Mouse (Mus musculus) gastrocnemius, adult 18-20 months (tissue): Measurements from ENCODE around the gene Gm12695. TPM values are rescaled to one million over a fixed set of nuclear protein-coding genes. Genes with fewer than 3 reads are reported as not detected.
A peak's percentile ranks its signal among the peaks of the same experiment; 100 is the strongest.

Experiments used
- DNase-seq: peaks from one replicate; pipeline ENCODE4 v3.0.0; 2021; ENCODE audit warnings: low spot score
- long read RNA-seq, 2 experiments: library from polyadenylated mRNA; stranded (forward); transcript quantifications; one replicate each; pipeline ENCODE4 v2.0.0; 2021
- total RNA-seq, 2 experiments: library from RNA; stranded (reverse); gene quantifications; 2 replicates each; pipeline ENCODE4 v1.2.3; 2021

Gene Gm12695
- total RNA-seq, result not detected
- long read RNA-seq, experiment 1, result 0 reads
- long read RNA-seq, experiment 2, result 0 reads

DNA sequence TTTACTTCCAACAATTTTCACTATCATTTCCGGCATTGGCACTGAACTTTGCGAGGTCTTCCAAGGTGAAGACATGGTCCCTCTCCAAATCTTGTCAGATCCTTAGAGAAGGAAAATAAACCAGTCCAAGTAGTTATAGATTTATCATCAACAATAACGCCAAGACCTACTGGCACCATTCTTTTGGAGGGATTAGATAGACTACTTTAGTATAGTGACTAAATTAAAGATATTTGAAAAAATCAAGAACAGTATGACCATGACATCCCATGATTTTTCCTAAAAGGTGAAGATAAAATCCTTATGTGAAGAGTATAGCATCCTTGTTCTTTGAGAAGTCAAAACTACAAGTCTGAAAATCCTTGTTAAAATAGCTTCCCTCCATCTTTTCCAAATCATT, at the start of gene Gm12695:
Gm12695 (minus strand) TSS at position 101 of the 400 bp plus-strand sequence.
- DNase-seq, result no peak

DNA sequence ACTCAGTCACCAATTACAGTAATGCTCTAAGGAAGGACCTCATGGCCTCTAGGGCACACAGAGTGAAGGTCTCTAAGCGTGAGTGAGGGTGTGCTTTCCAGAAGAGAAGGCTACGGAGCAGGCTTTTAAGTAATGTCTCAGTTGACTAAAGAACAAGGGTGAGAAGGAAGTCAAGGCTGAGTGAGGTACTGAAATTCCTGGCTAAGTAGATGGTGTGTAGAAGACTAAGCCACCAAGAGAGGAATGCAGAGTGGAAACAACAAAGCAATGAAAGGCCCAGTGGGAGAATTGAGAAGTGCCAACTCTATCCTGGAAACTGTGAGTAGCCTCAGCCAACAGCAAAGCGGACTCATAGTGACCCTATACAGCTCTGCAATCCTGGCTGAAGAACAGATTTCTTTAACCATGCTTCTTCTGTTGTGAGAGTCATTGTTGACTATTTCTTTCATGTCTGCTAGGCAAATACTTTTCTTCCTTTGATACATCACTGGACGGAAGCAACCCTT, 40.6 kb upstream of the Gm12695 start:
- no peak for DNase-seq

DNA sequence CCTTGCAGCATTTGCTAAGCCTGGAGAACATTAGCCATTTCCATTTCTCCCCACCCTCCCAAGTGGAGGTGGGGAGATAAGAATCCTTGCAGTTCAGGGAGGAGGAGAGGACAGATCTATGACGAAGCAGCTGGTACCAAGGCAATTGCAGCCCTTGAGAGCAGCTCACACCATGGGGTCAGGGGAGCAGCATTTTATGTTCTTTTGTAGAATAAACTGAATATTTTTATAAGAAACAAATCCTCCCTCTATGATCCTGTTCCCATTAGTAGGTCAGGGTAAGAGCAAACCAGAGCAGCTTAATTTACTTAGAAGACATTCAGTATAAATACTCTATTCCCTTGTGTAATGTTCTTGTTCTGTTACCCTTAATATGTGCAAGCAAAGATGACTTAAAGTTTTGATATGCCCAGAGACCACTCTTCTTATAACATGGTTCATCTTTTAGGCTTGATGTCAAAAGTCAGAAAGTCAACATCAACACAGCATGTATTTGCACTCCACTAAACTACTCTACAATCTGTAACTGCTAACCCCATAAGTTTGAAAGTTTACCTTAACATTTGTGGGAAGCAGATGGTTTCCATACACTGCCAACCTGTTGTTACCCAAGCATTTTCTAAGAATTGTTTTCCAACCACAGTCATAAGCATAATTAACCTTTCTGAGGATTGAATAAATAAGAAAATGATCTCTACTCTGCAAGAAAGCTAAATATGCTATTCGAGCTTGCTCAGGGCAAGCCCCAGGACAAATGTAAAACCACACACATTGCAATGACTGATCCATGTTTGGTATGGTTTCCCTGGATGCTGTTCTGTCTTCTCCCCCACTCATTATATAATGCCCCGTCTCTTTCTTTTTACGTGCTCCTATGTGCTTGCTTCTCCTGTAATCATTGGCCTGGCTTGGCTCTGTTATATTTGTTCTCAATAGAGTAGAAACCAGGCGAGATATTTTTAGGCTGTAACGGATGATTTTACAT, 22.1 kb upstream of the Gm12695 start:
- DNase-seq, result no peak

DNA sequence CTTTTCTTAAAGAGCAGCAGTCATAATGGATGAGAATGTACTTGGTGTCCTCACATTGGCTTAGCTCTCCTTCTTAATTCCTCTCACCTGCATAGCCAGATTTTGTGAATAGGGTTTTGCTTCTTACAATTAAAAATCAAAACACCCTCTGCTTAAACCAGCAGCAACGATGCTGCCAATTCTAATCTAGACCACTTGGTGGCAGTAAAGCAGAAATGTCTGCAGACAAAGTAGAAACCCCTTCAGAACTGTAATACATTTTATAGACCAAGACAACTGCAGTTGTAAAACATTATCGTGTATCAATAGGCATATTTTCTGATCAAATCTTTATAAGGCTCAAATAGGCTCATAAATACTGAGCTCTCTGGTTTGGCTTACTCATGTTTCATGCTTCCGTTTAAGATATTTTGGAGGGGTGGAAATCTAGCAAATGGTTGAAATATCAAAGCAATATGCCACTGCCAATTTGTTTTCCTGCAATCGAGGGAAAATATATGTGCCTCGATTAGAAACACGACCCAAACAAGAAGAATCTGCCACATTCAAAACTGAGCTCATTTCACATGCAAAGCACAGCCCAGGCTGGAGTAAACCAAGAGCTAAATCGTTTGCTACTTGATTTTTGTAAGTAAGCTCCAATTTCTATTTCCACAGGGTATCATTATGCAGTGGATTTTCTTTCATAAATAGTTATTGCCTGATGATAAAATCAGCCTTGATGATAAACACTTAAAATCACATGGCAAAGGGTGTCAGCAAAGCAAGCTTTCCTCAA, 14.6 kb upstream of the Gm12695 start:
- peak; percentile 26 for DNase-seq

DNA sequence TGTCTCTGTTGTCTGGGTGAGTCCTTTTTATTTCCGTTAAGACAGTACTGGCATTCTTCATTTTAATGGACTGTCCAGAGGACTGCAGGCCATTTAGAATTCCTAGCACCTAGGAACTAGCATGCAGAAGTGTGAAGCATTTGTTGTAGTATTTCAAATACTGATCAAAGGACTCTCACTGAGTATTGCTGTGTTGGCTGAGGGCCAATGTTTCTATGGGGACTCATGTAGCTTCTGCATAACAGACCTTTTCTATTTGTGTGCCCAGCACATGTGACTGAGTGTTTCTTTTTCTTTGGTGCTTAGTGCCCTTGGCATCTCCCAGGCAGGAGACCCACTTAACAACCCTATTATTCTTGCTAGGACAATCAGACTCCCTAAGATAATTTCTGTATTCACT, 12.6 kb upstream of the Gm12695 start:
- no peak for DNase-seq

DNA sequence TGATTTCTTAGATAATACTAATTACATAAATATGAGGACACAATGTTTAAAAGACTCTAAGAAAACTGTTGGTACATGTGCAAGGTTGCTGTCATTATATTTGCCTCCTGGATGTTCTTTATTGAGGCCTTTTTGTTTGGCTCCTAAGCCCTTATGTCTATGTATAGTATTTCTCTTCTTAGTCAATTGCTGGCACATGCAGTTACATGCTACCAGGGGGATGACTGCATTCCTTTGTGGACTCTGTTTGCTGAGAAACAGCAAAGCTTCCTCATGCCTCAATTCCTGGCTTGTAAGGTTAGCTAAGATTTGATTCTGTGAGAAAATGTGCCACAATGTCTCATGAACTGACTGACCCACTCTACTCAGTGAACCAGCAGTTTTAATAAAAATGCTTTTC, 6.3 kb upstream of the Gm12695 start:
- DNase-seq, result no peak

DNA sequence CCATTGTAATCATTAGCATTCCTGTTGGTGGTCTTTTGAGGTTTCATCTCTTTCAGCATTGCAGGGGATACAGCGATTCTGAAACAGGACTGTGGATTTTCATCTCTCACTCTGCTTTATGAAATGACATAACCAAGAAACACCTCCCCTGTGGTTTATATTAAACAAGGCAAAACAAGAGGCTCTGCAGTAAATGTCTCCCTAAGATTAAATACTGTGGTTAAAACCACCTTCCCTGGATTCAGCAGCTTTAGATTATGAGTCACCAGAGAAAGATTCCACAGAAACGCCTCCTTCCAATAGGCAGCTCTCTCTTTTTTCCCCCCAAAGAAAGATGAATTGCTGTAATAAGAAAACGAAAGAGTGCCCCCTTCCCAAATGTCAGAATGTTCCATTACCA, 4.9 kb upstream of the Gm12695 start:
- DNase-seq, result no peak

DNA sequence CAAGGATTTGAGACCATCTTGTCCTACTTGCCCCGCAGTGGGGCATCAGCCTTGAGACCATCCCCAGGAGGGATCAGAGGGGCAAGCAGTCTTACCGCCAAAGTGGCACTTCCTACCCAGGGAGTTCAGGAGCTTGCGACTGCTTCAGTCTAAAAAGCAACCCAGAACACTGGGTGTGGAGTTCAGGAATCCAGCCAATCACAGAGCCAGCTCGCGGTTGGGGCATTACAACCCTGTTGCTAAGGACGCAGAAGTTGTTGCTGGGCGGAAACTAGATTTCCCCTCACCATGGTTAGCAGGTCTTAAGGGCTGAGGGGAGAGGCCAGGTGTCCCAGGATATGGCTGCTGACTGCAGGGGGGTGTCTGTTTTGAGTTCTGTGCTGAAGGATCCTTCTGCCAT, 1.6 kb upstream of the Gm12695 start:
- no peak for DNase-seq

DNA sequence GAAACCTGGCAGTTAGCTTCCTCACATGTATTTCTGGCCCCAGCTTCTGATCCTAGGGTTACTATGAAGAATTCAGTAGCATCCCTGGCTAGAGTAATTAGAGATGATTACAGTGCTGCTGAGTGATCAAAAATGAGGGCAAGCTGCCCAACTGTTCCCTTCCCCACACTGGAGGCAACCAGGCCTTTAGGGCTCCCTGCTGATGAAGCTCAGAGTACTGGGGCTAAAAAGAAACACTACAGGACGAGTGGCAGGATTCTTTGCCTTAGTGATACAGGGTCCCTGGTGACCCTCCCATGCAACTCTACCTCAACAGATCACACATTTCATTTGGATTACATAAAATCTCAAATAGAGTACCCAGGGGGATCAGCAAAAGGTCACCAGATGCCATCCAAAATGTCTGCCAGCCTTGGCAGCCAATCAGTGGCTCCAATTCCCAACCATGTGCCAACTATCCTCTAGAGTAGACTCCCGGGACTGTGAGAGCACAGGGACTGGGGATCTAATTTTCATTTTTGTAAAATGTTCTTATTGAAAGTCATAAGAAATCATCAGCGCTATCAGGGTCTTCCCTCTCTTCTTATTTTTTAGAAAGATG, 11.9 kb downstream of the Gm12695 start:
- peak; percentile 76 for DNase-seq

DNA sequence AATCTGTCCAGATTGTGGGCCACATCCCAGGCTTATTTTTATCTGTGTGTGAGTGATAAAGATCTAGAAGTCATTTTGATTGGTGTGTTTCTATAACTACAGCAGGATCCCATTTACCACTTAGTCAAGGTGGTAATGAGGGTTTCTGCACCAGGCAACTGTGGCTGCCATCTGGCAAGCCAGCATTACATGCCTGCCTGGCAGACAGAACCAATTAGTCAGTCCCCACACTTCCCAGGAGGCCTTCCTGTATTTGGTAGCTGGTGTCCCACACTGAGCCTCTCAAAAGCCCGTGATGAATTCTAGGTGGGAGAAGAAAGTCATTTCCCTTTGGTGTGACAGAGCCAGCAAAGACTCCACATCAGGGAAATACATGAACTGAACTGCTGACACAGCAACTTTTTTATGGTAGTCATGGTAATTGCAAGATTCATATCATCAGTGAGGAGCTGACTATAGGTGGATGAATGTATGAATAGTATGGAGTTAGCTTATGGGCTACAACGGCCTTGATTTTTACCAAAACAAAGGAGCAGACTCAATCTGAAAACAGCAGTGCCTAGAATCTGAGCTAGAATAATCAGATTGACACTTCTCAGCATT, 18.5 kb downstream of the Gm12695 start:
- no peak for DNase-seq

DNA sequence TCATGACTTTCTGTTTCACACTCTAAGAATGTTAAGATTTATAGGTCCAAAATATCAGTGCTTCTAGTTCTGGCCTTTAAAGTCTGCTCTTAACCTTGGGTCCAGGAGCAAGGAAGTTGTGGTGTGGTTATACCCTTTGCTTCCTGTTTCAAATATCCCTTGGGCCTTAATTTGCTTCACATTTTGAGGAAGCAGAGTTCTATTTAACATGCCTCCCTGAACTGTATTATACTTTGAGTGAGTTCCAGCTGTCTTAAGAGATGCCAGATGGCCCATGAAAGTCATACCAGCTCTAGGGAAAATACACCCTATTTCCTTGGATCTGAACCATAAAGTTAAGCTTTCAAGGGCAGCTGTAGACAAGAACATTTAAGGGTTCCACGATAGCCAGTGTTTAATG, 33.0 kb downstream of the Gm12695 start:
- no peak for DNase-seq

DNA sequence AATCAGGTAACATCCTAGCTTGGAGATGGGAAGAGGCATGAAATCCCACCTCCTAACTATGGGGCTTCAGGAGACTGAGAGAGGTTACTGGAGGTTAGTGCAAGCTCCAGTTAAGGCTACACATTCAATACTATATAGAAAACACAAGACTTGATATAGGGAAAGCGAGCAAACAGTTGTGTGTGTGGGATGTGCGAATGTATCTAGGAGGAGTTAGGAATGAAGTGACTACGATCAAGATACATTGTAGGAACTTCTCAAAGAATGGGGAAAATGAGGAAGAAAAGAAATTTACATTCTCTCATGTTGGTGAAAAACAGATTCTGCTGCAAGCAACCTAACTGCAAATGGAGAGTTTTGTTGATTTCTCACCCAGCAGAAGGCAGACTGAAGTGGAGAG, 44.5 kb downstream of the Gm12695 start:
- DNase-seq, result no peak

DNA sequence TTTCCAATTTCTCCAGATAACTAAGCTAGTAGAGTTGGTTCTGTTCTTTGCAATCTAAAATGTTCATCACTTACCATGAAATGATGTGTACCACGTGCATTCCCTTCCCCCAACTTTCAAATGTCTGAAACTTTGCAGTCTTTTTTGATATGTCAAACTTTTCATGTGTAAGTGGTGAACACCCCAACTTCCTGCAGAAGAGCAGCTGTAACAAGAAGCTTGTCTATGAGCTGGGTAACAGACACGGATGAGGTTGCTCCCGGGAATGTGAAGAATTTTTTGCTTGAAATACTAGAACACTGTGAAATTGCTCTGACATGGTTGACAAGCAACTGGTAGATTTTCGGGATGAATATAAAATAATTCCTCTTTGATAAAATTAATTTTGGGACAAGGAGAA, 55.7 kb downstream of the Gm12695 start:
- no peak for DNase-seq

DNA sequence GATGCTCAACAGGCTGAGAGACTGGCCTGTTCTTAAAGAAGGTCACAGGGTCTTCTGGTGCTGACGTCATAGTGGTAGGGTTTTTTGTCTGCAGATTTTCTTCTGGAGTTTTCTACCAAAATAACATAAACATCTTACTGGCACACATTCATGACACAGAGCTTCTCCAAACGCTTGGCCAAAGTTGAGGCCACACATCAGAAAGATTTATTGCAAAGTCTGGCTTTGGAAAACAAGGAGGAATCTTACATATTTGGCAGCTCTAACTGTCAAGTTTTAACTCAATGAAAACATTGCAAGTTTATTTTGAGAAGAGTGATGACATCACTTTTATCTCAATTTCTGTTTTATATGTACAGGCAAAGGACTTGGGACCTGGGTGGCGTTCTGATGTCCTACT, 56.8 kb downstream of the Gm12695 start:
- DNase-seq, result no peak

DNA sequence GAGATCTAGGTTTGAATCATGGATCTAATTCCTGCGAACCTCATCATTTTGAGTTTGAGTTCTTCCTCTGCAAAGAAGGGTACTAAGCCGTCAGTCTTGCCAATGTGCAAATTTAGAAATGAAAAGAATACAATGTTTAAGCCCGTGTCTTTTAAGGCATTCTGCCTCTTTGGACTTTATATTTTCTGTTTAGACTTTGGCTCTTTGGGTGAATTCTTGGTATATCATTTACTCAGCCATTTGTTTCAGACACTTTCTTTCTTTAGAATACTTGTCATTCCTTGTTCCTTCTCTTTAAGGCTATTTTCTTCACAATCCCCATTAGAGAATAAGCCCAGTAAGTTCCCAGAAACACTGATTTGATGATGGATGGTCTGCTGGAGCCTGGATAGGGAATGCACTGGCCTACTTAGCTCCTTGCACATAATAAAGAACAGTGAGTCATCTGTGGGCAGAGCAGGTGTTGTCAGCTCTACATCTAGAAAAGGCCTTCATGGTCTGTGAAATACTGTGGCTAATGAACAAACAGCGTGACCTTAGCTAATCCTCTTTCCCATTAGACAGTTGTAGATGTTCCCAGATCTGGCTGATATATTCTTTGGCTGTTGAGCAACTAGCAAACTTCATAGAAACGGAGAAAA, 59.5 kb downstream of the Gm12695 start:
- DNase-seq, result no peak

DNA sequence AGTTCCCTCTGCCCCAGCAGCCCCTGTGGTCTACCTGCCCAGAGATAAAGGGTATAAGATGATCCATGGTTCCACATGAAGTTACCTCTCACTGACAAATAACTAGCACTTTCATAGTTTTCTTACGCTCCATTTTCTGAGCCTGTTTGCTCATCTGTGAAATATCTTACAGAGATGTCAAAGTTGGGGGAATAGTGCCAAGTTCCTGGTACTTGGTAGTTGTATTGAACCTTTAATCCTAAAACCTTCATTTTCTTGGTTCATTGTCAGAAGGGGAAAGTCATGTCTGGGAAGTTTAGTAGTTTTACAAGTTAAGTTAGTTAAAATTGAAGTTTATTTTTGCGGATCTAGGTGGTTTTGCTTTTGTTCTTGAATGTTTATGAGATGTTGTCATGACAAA, 62.7 kb downstream of the Gm12695 start:
- no peak for DNase-seq

DNA sequence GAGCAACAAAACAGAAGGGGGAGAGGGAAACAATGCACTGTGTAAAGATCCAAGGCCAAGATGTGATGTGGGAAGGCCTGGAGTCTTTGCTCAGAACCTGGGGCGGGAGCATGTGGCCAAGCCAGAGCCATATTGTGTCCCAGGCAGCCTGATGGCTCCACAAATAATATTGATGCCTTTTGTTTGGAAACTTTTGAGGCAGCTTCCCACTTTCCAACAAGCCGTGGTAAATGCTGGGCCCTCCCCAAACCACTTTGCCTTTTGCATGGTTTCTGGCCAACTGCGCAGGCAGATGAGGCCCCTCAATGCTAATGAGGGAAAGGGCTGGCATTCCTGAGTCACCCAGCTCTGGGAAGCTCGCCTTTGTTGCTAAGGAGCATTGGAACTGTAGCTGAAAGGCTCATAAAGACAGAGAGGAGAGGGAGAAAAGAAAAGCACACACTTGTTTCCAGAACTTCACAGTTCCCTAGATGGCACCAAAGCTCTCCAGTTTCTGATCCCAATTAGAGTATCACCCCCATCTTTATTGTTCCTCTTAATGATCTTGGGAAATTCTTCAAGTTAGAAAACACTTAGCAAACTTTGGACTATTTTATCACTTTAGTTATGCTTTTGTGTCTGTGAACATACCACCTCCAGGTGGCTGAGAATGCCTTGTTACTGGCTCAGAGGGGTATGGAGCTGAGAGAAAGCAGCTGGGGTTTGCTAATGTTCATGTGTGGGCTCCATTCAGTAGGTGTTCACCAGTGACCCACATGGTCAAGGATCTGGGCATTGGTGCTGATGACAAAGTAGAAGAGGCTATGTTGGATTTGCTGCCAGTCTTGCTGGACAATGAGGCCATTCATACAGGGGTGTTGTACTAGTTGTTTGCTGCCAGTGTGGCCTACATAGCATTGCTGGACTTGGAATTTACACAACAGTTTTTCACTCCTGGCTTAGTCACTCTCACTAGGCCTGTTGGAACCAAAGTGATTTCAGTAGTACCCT, 65.7 kb downstream of the Gm12695 start:
- DNase-seq, result no peak

DNA sequence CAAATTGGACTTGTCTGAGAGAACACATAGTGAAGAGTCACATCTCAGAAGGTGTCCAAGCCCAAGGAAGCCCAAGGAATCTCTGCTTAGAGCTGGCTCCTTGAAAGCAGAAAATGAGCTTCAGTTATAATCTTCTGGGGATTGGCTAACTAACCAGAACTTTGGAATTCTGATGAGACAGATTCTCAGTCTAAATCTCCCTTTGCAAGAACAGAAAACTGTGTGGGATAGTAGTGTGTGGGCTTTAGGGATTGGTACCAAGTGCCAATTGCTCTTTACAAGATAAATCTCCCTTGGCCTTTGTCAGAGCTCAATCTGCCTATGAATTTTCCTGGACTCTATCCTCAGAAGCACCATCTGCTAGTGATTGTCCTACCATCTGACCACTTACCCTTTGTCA, 66.5 kb downstream of the Gm12695 start:
- DNase-seq, result no peak

DNA sequence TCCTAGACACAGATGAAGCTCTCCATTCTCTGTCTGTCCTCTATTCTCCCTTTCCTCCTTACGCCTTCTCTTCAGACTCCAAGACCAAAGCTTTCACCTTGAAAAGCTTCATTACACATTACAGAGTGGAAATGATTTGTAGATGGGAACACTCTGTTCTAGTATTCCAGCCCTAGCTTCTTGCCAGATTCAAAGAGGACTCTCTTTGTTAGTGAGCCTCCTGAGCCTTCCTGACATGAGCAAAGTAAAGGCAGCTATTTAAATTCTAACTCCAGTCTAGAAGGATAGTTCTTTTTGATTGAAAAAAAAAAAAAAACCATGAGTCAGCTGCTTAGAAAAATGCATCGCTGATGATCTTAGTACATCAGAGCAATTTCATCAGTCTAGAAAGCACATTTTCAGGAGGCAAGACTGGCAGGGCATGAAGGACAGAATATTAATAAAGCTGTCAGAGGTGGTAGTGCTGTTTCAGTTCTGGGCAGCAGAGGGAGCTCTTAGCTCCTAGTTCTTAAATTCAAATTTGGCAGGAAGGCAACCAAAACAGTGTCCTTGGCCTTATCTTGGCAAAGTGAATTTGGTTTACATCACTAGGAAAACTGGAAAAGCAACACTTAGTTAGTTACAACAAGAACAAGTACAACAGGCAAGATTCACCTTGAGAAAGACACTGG, 79.6 kb downstream of the Gm12695 start:
- DNase-seq, result peak; percentile 42
